Mouse (Mus musculus): ENCODE measurements around the gene Ergic1. TPM values are rescaled to one million over a fixed set of nuclear protein-coding genes. Genes with fewer than 3 reads are reported as not detected.

The Ergic1 gene
- total RNA-seq, 1 experiment from 2014 or later = 44.6 TPM

GRCm38 (mm10) chr17:26535251-26536136, 25.8 kb upstream of the Ergic1 start:
- ATAC-seq (replicated peaks; ENCODE audit: low read depth, poor library complexity, severe bottlenecking) = peak; percentile 31

GRCm38 (mm10) chr17:26537722-26538471, 23.4 kb upstream of the Ergic1 start:
- peak; percentile 77 for ATAC-seq (replicated peaks; ENCODE audit: low read depth, poor library complexity, severe bottlenecking)

- ATAC-seq (replicated peaks; ENCODE audit: low read depth, poor library complexity, severe bottlenecking) = no peak
Observed at GRCm38 (mm10) chr17:26540083-26540482, 21.2 kb upstream of the Ergic1 start.

- peak; percentile 55 for ATAC-seq (replicated peaks; ENCODE audit: low read depth, poor library complexity, severe bottlenecking)
Observed at GRCm38 (mm10) chr17:26544319-26544963, 16.8 kb upstream of the Ergic1 start.

GRCm38 (mm10) chr17:26547771-26548170, 13.5 kb upstream of the Ergic1 start:
- ATAC-seq (replicated peaks; ENCODE audit: low read depth, poor library complexity, severe bottlenecking) = no peak

- no peak for ATAC-seq (replicated peaks; ENCODE audit: low read depth, poor library complexity, severe bottlenecking)
Observed at GRCm38 (mm10) chr17:26548566-26548965, 12.7 kb upstream of the Ergic1 start.

- no peak for ATAC-seq (replicated peaks; ENCODE audit: low read depth, poor library complexity, severe bottlenecking)
Observed at GRCm38 (mm10) chr17:26549148-26549809, 12.0 kb upstream of the Ergic1 start.

GRCm38 (mm10) chr17:26551104-26551503, 10.2 kb upstream of the Ergic1 start:
- no peak for ATAC-seq (replicated peaks; ENCODE audit: low read depth, poor library complexity, severe bottlenecking)

GRCm38 (mm10) chr17:26553033-26553432, 8.3 kb upstream of the Ergic1 start:
- ATAC-seq (replicated peaks; ENCODE audit: low read depth, poor library complexity, severe bottlenecking) = no peak

GRCm38 (mm10) chr17:26560526-26561289, 581 bp upstream of the Ergic1 start:
- ATAC-seq (replicated peaks; ENCODE audit: low read depth, poor library complexity, severe bottlenecking) = peak; percentile 33

- no peak for ATAC-seq (replicated peaks; ENCODE audit: low read depth, poor library complexity, severe bottlenecking)
Observed at GRCm38 (mm10) chr17:26561651-26562181, 427 bp downstream of the Ergic1 start, which contains the start of gene Dusp1. Dusp1 (minus strand) TSS chr17:26562128.

- no peak for ATAC-seq (replicated peaks; ENCODE audit: low read depth, poor library complexity, severe bottlenecking)
Observed at GRCm38 (mm10) chr17:26562292-26562691, 1.0 kb downstream of the Ergic1 start.

- no peak for ATAC-seq (replicated peaks; ENCODE audit: low read depth, poor library complexity, severe bottlenecking)
Observed at GRCm38 (mm10) chr17:26563476-26563875, 2.2 kb downstream of the Ergic1 start.

- no peak for ATAC-seq (replicated peaks; ENCODE audit: low read depth, poor library complexity, severe bottlenecking)
Observed at GRCm38 (mm10) chr17:26564439-26564838, 3.1 kb downstream of the Ergic1 start.

- ATAC-seq (replicated peaks; ENCODE audit: low read depth, poor library complexity, severe bottlenecking) = no peak
Observed at GRCm38 (mm10) chr17:26567142-26567817, 6.0 kb downstream of the Ergic1 start.

- no peak for ATAC-seq (replicated peaks; ENCODE audit: low read depth, poor library complexity, severe bottlenecking)
Observed at GRCm38 (mm10) chr17:26567818-26568173, 6.5 kb downstream of the Ergic1 start.

- ATAC-seq (replicated peaks; ENCODE audit: low read depth, poor library complexity, severe bottlenecking) = no peak
Observed at GRCm38 (mm10) chr17:26569594-26570350, 8.5 kb downstream of the Ergic1 start.

- ATAC-seq (replicated peaks; ENCODE audit: low read depth, poor library complexity, severe bottlenecking) = peak; percentile 94
Observed at GRCm38 (mm10) chr17:26570651-26571118, 9.4 kb downstream of the Ergic1 start.
